Mouse (Mus musculus) mouse embryonic stem cell (cell line): ENCODE results near the gene Pin1.

Source experiments
- in situ Hi-C, 2 experiments: fragments of 300-500 bp; cut with MboI; formaldehyde crosslinking; loops; 1 replicate in 1 of 2; 3 replicates in 1 of 2; pipeline ENCODE4 v1.14.3; 2019 to 2020; ENCODE audit warnings: low sequenced_read_pairs in 2 of 2, low pct_unique_long_range_greater_than_20kb in 1 of 2, mixed read lengths in 1 of 2; ENCODE audit not compliant: unreplicated experiment in 1 of 2

The Pin1 gene

GRCm38 (mm10) chr9:20645121-20645520 is 6.8 kb upstream of the Pin1 start:
- in situ Hi-C loops = no loop called here

DNA sequence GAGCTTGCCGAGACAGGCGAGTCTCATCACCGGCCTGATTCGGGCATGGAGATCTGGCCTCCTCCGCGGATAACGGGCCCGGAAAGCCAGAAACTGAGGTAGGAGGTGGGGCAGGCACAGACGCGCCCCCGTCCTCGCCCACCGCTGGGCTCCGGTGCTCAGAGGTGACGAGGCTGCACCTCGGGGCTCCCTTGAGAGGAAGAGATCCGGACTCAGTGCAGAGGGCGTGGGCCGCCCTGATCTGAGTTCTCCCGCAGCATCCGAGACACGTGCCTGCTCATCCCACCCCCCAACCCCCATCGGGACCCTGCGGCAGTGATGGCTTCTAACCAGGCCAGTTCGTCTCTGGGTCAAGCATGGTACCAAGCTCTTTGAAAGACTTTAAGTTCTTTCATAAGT is 364 bp downstream of the Pin1 start:
- in situ Hi-C loops = no loop called here

DNA sequence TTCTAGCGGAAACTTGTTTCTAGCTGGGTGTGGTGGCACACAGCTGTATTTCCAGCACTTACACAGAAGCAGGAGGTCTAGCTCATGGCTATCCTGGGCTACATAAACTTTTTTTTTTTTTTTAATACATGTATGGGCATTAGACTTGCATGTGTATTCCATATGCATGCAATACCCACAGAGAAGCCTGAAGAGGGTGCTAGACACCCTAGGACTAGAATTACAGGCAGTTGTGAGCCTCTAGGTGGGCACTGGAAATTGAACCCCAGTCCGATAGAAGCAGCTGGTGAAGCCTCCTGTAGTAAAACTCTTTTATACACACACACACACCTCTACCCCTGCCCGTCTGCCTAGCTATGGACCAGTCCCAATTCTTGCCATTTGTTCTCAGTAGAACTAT is 2.0 kb downstream of the Pin1 start:
- in situ Hi-C loops = no loop called here

DNA sequence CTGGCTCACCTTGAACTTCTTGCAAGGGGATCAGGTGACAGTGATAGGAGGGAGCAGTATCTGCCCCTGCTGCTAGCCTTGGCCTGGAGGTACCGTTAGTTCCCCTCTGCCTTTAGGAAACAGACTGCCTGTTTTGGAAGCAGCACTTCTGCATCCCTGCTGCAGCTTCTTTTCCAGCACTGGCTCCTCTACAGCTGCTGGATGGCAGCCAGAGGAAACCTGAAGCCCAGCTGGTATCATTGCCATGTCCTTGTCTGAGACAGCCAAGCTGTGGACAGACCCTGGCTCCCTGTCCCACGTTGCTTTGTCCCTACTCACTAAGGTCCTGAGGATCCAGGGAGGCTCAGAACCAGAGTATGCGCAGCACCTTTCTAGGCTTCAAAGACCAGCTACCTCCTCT is 5.7 kb downstream of the Pin1 start:
- in situ Hi-C loops = no loop called here

DNA sequence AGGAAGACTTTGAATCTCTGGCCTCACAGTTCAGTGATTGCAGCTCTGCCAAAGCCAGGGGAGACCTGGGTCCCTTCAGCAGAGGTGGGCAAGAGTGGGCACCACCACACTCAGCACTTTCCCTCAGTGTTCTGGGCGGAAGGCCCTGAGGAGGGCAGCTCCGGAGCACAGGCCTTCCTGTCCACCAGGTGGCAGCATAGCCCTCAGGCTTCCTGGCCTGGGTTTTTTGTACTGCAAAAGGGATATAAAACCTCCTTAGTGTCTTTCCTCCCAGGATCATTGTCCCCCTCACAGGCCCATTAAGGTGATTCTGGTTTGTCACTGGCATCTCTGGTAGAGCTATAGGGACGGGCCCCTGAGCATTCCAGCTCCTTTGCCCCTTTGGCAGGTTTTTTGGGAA is 10.4 kb downstream of the Pin1 start:
- in situ Hi-C loops = no loop called here

DNA sequence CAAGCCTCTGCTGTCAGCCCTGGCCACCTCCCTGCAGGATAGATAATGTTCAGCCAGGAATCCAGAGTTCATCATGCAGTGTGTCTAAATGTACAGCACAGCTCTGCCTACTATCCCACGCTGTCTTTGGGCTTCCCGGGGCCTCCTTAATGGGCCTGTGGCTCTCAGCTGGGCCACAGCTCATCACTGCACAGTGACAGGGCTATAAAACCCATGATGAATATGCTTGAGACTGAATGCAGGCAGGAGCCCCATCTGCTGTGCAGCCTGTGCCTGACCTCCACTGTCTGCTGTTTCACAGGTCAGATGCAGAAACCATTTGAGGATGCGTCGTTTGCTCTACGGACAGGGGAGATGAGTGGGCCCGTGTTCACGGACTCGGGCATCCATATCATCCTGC is 11.0 kb downstream of the Pin1 start:
- in situ Hi-C loops = no loop called here

DNA sequence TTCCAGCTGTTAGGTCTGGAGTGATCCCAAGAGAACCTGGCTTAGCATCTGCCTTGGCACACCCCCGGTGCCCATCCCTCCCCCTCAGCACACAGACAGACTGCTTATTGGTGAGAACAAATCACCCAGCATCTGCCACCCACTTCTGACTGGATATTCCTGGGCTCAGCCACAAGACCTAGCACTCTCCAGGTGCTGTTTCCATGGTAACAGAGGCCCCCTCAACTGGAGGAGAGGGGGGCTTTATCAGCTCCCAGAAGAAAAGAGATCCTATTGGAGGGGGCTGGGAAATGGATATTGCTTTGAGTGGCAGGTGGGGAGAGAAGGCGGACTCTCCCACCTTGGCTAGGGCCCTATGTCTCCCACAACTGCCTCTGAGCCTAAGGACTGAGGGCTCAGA is 12.1 kb downstream of the Pin1 start:
- in situ Hi-C loops = no loop called here

- in situ Hi-C loops = no loop called here
These were observed 12.5 kb downstream of the Pin1 start for GRCm38 (mm10) chr9:20664366-20664765.

DNA sequence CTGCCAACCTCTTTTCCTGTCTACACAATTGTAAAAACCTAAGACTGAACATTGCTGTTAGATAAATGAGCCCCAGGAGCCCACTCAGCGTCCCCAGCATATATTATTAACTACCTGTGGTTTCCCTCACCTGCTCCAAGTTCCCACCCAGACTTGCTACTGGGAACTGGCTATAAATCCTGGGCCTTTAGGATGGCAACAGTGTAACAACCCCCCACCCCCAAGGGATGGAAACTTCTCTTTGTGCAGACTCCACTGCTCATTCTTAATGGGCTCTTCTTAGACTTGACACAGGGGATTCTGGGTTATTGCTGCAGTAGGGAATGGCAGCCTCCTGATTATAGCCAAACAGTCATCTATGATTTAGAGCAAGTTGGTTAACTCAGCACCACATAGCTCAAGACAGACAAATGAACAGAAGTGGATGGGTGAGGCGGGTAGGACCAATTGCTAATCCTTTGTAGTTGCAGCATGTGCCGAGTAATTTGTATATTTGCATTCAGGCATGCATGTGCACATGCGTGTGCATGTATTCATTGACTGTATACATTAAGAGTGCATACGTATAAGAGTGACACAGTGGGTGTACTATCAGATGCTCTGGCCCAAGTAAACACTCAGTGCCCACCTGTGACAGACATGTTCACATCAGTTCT is 13.2 kb downstream of the Pin1 start:
- in situ Hi-C loops = no loop called here

DNA sequence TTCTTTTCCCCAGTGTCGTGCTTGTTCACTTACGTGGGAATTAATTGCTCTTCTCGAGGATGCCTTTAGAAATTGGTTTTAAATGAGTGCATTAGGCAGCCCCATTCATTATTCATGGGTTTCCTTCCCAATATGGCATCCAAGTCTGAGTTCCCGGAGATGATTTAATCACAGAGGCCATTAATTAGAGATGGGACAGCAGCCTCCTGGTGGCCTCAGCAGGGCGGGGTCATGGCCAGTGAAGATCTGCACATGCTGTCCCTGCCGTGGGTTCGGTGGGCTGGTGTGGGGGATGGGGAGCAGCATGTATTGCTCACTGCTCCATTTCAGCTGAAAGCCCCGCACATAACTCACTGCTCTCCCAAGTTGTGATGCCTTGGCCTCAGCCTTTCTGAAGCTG is 14.0 kb downstream of the Pin1 start:
- in situ Hi-C loops = no loop called here

DNA sequence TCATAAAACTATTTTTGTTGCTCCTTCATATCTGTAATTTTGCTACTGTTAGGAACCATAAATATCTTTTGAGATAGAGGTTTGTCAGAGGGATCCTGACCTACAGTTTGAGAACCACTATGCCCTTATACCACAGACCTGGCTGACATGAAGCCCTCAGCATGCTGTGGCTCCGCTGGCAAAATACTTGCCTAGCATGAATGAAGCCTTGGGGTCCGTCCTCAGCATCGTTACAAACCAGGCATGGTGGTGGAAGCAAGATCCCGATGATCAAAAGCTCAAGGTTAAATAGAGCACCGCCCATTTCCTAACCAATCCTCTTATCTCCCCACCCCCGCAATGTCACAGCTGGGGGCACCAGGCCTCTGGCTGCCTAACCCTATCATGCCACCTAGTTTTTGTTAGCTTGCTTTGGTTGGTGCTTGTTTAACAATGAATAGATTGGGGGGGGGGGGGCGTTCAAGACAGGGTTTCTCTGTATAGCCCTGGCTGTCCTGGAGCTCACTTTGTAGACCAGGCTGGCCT is 14.7 kb downstream of the Pin1 start:
- in situ Hi-C loops = no loop called here

DNA sequence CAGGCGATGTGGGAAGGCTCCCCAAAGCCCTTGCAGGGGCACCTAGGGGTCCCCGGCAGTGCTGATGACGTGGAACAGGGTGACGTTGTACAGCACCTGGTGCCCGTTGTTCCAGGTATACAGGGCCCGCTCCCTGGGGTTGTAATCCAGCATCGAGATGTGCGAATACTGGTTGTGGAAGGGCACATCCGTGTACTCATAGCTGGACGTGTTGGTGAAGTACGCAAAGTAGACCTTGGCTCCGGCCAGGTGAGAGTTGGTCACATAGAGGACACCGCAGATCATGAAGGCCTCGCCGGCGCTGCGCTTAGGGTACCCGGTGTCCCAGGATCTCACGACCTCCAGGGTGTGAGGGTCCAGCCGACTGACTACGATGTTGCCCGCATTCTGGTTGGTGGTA is 16.2 kb downstream of the Pin1 start:
- in situ Hi-C loops = no loop called here

DNA sequence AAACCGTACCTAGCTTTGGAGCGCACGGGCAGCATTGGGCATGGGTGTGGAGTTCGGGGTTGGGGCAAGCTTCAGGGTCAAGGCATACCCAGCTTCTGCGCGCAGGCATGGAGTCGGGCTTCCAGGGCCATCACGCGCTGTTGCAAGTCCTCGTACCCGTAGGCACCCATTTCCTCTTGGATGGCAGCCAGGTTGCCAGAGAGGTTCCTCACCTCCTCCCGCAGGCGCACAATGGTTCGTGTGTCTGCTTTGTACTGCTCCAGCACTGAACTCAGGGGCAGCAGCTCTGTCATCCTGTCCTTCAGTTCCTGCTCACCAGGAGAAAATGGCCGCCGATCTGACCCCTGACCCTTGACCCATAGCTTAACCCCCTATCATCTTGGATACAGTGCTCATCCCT is 20.2 kb downstream of the Pin1 start:
- in situ Hi-C loops = no loop called here

- in situ Hi-C loops = no loop called here
These were observed 26.0 kb downstream of the Pin1 start for GRCm38 (mm10) chr9:20677892-20678291.

GRCm38 (mm10) chr9:20680378-20680958 is 28.6 kb downstream of the Pin1 start:
- in situ Hi-C loops = no loop called here

DNA sequence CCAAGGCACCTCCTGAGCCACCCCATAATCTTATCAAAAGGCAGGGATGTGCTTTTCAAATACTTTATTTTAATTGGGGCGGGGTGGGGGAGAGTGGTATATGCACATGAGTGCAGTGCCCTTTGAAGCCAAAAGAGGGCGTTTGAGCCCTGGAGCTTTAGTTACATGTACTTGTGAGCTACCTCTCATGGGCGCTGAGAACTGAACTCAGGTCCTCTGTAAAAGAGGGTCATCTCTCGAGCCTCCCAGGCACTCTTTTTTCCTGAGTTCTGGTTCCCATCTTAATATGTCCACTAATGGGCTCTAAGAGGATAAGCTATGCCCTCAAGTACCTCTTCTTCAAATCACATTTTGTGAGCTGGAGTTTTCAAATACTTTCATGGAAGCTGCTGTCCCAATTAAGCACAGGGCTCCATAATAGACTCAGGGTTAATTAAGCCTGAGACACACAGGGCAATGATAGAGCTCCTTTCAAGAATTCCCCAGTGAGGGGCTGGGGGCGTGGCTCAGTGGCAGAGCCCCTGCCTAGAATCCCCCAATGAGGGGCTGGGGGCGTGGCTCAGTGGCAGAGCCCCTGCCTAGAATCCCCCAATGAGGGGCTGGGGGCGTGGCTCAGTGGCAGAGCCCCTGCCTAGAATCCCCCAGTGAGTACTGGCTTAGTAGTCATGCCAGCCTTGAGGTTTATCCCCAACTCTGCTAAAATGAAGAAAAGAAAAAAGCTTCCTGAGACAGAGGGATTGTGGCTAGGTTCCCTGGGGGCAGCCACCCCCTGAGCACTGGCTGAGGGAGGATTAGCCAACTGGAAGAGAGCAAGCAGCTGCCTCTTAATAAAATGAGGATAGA is 29.9 kb downstream of the Pin1 start:
- in situ Hi-C loops = no loop called here

GRCm38 (mm10) chr9:20682389-20682722 is 30.5 kb downstream of the Pin1 start:
- in situ Hi-C loops = no loop called here

DNA sequence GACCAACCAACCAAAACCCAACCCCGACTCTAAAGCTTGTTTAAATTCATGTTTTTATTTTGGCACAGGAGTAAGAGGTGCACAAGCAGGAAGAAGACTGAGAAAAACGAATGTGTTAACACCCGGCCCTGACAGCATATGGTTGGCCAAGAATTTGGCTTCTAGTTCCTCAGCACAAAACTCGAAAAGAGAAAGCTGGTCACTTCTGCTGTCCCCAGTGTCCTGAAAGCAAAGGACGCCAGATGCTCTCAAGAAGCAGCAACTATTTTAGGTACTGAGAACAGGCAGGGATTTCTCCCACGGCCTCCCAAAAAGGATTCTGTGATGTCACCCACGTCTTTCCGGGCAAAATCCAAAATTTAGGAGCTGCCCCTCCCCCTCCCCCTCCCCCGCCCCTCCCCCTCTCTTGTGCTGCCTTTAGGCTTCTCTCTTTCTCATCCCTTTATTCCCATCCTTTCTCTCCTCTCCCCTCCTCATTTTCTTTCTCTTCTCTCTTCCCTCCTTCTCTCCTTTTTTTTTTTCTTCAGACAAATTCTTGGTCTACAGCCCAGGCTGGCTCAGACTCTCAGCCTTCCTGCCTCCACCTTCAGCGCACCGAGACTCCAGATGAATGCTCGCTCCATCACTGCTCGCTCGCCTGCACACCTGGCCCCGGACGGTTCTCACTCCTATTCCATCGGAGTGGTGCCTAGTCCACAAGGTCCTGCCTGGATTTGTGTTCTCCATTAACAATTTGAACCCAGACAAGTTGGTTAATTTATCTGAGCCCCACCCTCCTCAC is 33.4 kb downstream of the Pin1 start:
- in situ Hi-C loops = no loop called here

DNA sequence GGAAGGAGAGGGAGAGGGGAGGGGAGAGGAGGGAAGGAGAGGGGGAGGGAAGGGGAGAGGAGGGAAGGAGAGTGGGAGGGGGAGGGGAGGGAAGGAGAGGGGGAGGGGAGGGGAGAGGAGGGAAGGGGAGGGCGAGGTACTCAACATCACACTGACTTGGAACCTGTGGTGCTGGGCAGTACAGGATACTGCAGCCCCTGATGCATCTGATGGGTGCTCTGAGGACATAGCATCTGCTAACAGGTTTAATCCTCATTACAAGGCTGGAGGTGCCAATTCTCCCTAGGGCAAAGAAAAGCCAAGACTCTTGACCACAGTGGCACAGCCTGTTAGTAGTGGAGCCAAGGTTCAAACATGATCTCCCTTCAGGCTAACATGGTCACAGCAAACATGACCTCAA is 37.5 kb downstream of the Pin1 start:
- in situ Hi-C loops = no loop called here
